Mouse (Mus musculus): ENCODE data around the gene A930033H14Rik. TPM values are rescaled to one million over a fixed set of nuclear protein-coding genes. Genes with fewer than 3 reads are reported as not detected.

A930033H14Rik gene
- polyA plus RNA-seq, 1 experiment: 1.4 TPM

DNA sequence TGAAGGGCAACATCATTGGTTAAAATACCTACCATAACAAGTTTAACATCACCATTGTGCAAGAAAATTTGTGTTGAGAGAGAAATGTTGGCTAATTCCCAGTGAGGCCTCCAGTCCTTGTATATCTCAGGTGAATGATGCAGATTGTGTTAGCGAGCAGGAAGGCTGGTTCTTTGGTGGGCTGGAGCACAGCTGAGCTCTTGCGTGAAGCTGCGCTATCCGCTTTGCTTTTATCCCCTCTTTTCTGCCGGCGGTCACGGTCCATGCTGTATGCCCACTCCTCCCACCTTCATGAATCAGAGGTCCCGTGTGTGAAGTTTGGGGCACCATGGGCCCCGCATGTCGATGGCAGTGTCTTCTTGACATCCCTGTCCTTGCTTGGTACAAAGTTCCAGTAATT lies 2.9 kb downstream of the A930033H14Rik start:
- TF ChIP-seq CTCF (IDR thresholded peaks at IDR 0.05; ENCODE audit: control insufficient read depth, insufficient read depth, insufficient replicate concordance, low read depth, low read length) (no peak), POLR2A (IDR thresholded peaks at IDR 0.05; ENCODE audit: control insufficient read depth, low read depth, low read length) (no peak)
- no peaks in the 10 kb centered on the region for H3K36me3 ChIP-seq (ENCODE audit: control insufficient read depth, insufficient read depth, low read length)

GRCm38 (mm10) chr10:69208705-69209104 lies 4.2 kb downstream of the A930033H14Rik start:
- no peaks in the 10 kb centered on the region for H3K27me3 ChIP-seq (ENCODE audit: control insufficient read depth, insufficient read depth, low read length)
- peaks cover 28% of the 10 kb centered on the region for H3K4me1 ChIP-seq (ENCODE audit: control insufficient read depth, insufficient read depth, low read length)
- no peak overlapping the region for H3K27ac ChIP-seq (ENCODE audit: control insufficient read depth, insufficient read depth, low read depth, low read length)
- H3K4me3 ChIP-seq (ENCODE audit: control insufficient read depth, low read depth, low read length): peak overlapping the region; percentile 78
- TF ChIP-seq POLR2A (IDR thresholded peaks at IDR 0.05; ENCODE audit: control insufficient read depth, low read depth, low read length): no peak
- TF ChIP-seq CTCF (IDR thresholded peaks at IDR 0.05; ENCODE audit: control insufficient read depth, insufficient read depth, insufficient replicate concordance, low read depth, low read length): peak; percentile 52; the same call in 1 of the 2 replicates
- no peaks in the 10 kb centered on the region for H3K36me3 ChIP-seq (ENCODE audit: control insufficient read depth, insufficient read depth, low read length)

More for the DNA sequence above, 2.9 kb downstream of the A930033H14Rik start:
- Histone ChIP-seq H3K27ac (ENCODE audit: control insufficient read depth, insufficient read depth, low read depth, low read length) (no peak overlapping the region), H3K27me3 (ENCODE audit: control insufficient read depth, insufficient read depth, low read length) (no peaks in the 10 kb centered on the region), H3K4me1 (ENCODE audit: control insufficient read depth, insufficient read depth, low read length) (peaks cover 28% of the 10 kb centered on the region), H3K4me3 (ENCODE audit: control insufficient read depth, low read depth, low read length) (peak overlapping the region; percentile 10; the same call in 1 of the 2 replicates)

DNA sequence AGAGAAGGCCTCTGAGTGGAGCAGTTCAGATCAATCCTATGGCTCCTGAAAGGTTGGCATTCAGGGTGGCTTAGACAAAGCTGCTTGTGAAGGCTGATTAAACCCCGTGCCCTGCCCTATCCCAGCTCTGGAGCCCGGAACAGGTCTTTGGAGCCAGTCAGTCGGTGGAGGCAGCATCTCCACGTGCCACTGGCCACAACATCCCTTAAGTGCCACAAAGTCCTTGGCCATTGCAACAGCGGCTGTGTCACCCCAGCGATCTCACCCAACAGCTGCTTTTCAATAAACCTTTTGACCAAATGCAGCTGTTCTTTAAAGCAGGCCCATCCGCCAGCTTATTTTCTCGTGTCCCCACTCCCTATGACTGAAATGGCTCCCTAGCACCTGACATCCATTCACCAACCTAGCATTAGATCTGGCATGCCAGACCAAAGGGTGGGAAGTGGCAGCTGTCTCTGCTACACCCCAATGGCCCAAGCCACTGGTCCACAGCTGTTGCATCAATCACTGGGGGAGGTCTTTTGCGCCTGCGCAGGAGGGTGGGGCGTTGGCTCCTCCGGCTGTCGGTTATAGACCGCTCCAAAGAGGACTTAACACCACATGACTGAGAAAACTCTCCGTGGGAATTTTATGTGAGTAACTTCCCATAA lies 4.8 kb downstream of the A930033H14Rik start:
- no peak for TF ChIP-seq CTCF (IDR thresholded peaks at IDR 0.05; ENCODE audit: control insufficient read depth, insufficient read depth, insufficient replicate concordance, low read depth, low read length)
- TF ChIP-seq POLR2A (IDR thresholded peaks at IDR 0.05; ENCODE audit: control insufficient read depth, low read depth, low read length): peak; percentile 31; the same call in 1 of the 2 replicates
- Histone ChIP-seq H3K36me3 (ENCODE audit: control insufficient read depth, insufficient read depth, low read length) (no peaks in the 10 kb centered on the region), H3K27me3 (ENCODE audit: control insufficient read depth, insufficient read depth, low read length) (no peaks in the 10 kb centered on the region), H3K4me1 (ENCODE audit: control insufficient read depth, insufficient read depth, low read length) (peaks cover 23% of the 10 kb centered on the region), H3K4me3 (ENCODE audit: control insufficient read depth, low read depth, low read length) (peak overlapping the region; percentile 78), H3K27ac (ENCODE audit: control insufficient read depth, insufficient read depth, low read depth, low read length) (no peak overlapping the region)

GRCm38 (mm10) chr10:69207481-69207880 lies 5.4 kb downstream of the A930033H14Rik start:
- Histone ChIP-seq H3K4me1 (ENCODE audit: control insufficient read depth, insufficient read depth, low read length) (peaks cover 18% of the 10 kb centered on the region), H3K27me3 (ENCODE audit: control insufficient read depth, insufficient read depth, low read length) (no peaks in the 10 kb centered on the region), H3K27ac (ENCODE audit: control insufficient read depth, insufficient read depth, low read depth, low read length) (no peak overlapping the region), H3K4me3 (ENCODE audit: control insufficient read depth, low read depth, low read length) (peak overlapping the region; percentile 78; the same call in 1 of the 2 replicates), H3K36me3 (ENCODE audit: control insufficient read depth, insufficient read depth, low read length) (no peaks in the 10 kb centered on the region)
- TF ChIP-seq CTCF (IDR thresholded peaks at IDR 0.05; ENCODE audit: control insufficient read depth, insufficient read depth, insufficient replicate concordance, low read depth, low read length): no peak
- TF ChIP-seq POLR2A (IDR thresholded peaks at IDR 0.05; ENCODE audit: control insufficient read depth, low read depth, low read length): no peak

DNA sequence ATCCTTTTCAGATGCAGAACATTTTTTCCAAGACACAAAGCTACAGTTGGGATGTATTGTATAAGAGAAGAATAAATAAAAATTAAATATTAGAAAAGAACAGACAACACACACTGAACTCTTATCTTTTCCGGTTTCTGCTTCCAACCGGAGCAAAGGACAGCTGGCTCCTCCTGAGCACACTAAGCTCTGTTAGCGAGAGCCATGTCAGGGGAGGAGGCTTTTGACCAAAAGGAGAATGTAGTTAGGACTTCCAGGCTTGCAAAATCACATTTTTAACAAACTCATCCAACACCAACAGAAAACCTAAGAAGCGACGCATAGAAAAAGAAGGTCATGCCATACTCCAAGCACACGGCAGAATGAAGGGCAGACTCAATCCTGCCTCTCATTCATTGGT lies 6.8 kb downstream of the A930033H14Rik start:
- TF ChIP-seq CTCF (IDR thresholded peaks at IDR 0.05; ENCODE audit: control insufficient read depth, insufficient read depth, insufficient replicate concordance, low read depth, low read length) (no peak), POLR2A (IDR thresholded peaks at IDR 0.05; ENCODE audit: control insufficient read depth, low read depth, low read length) (no peak)
- no peak overlapping the region for H3K27ac ChIP-seq (ENCODE audit: control insufficient read depth, insufficient read depth, low read depth, low read length)

GRCm38 (mm10) chr10:69204677-69205400 lies 8.1 kb downstream of the A930033H14Rik start:
- Histone ChIP-seq H3K27me3 (ENCODE audit: control insufficient read depth, insufficient read depth, low read length) (no peaks in the 10 kb centered on the region), H3K4me3 (ENCODE audit: control insufficient read depth, low read depth, low read length) (no peak overlapping the region), H3K27ac (ENCODE audit: control insufficient read depth, insufficient read depth, low read depth, low read length) (no peak overlapping the region), H3K4me1 (ENCODE audit: control insufficient read depth, insufficient read depth, low read length) (peaks cover 7% of the 10 kb centered on the region), H3K36me3 (ENCODE audit: control insufficient read depth, insufficient read depth, low read length) (no peaks in the 10 kb centered on the region)
- TF ChIP-seq POLR2A (IDR thresholded peaks at IDR 0.05; ENCODE audit: control insufficient read depth, low read depth, low read length) (no peak), CTCF (IDR thresholded peaks at IDR 0.05; ENCODE audit: control insufficient read depth, insufficient read depth, insufficient replicate concordance, low read depth, low read length) (no peak)

More for the DNA sequence above, 6.8 kb downstream of the A930033H14Rik start:
- Histone ChIP-seq H3K36me3 (ENCODE audit: control insufficient read depth, insufficient read depth, low read length) (no peaks in the 10 kb centered on the region), H3K27me3 (ENCODE audit: control insufficient read depth, insufficient read depth, low read length) (no peaks in the 10 kb centered on the region), H3K4me1 (ENCODE audit: control insufficient read depth, insufficient read depth, low read length) (peaks cover 14% of the 10 kb centered on the region), H3K4me3 (ENCODE audit: control insufficient read depth, low read depth, low read length) (no peak overlapping the region)

DNA sequence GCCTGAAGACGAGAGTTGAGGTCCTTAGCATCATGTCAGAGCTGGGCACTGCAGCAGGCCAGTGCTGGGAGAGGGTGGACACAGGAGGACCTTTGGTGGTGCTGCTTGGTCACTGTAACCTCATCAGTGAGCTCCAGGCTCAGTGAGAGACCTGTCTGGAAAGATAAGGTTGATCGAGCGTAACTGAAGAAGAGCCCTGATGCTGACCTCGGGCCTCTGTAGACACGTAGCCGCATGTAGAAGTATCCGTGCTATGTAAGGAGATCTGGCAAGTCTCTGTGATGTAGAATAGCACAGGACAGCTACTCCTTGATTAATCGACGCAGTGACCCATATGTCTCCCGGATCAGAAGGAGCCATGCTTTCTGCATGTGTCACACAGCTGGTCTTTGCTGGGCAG lies 19.2 kb downstream of the A930033H14Rik start:
- no peak overlapping the region for H3K4me3 ChIP-seq (ENCODE audit: control insufficient read depth, low read depth, low read length)
- no peaks in the 10 kb centered on the region for H3K36me3 ChIP-seq (ENCODE audit: control insufficient read depth, insufficient read depth, low read length)
- TF ChIP-seq POLR2A (IDR thresholded peaks at IDR 0.05; ENCODE audit: control insufficient read depth, low read depth, low read length) (no peak), CTCF (IDR thresholded peaks at IDR 0.05; ENCODE audit: control insufficient read depth, insufficient read depth, insufficient replicate concordance, low read depth, low read length) (no peak)
- no peak overlapping the region for H3K27ac ChIP-seq (ENCODE audit: control insufficient read depth, insufficient read depth, low read depth, low read length)
- H3K4me1 ChIP-seq (ENCODE audit: control insufficient read depth, insufficient read depth, low read length): no peaks in the 10 kb centered on the region
- H3K27me3 ChIP-seq (ENCODE audit: control insufficient read depth, insufficient read depth, low read length): no peaks in the 10 kb centered on the region
